Mouse (Mus musculus) midbrain, embryonic 16.5 days (tissue): ENCODE data around the gene Mki67. TPM values are rescaled to one million over a fixed set of nuclear protein-coding genes. Genes with fewer than 3 reads are reported as not detected.
A peak's percentile ranks its signal among the peaks of the same experiment; 100 is the strongest.

ENCODE experiments used
- ATAC-seq: fragments of 200-750 bp; cut with Nextera tagmentation; 2 replicates; pipeline ENCODE4 v1.8.0; 2017; ENCODE audit warnings: moderate TSS enrichment
- H3K27ac ChIP-seq: fragments of 300-500 bp; sonication (generic); 2 replicates; pipeline ENCODE4 v1.5.1; 2014; ENCODE audit warnings: mild to moderate bottlenecking, low read length, mixed read lengths
- H3K27me3 ChIP-seq: fragments of 300-500 bp; sonication (generic); 2 replicates; pipeline ENCODE4 v1.6.1; 2014; ENCODE audit warnings: low read depth, low read length, mixed read lengths; ENCODE audit not compliant: control insufficient read depth, insufficient read depth
- H3K36me3 ChIP-seq: fragments of 300-500 bp; sonication (generic); 2 replicates; pipeline ENCODE4 v1.6.1; 2014; ENCODE audit warnings: mild to moderate bottlenecking, low read length, moderate library complexity, mixed read lengths; ENCODE audit not compliant: control insufficient read depth, insufficient read depth
- H3K4me1 ChIP-seq: fragments of 300-500 bp; sonication (generic); 2 replicates; pipeline ENCODE4 v1.6.1; 2014; ENCODE audit warnings: mild to moderate bottlenecking, low read length, mixed read lengths; ENCODE audit not compliant: control insufficient read depth, insufficient read depth
- H3K4me2 ChIP-seq: fragments of 300-500 bp; sonication (generic); 2 replicates; pipeline ENCODE4 v1.6.1; 2014; ENCODE audit warnings: mild to moderate bottlenecking, low read length, mixed read lengths
- H3K4me3 ChIP-seq: fragments of 300-500 bp; sonication (generic); 2 replicates; pipeline ENCODE4 v1.5.1; 2014; ENCODE audit warnings: low read depth, mild to moderate bottlenecking, low read length, moderate library complexity, mixed read lengths
- H3K9ac ChIP-seq: fragments of 300-500 bp; sonication (generic); 2 replicates; pipeline ENCODE4 v1.6.1; 2014; ENCODE audit warnings: low read depth, low read length, mixed read lengths
- H3K9me3 ChIP-seq: fragments of 300-500 bp; sonication (generic); replicated peaks from 2 replicates; pipeline ENCODE4 v1.6.1; 2014; ENCODE audit warnings: mild to moderate bottlenecking, low read length, mixed read lengths; ENCODE audit not compliant: control insufficient read depth, poor library complexity, severe bottlenecking
- WGBS: fragments of 180-500 bp; shearing (Covaris S2); extraction: QIAGEN DNeasy Blood & Tissue Kit; methylation state at CpG from one replicate; pipeline ENCODE4 v1.1.7; 2014; 5-methylcytosine and 5-hydroxymethylcytosine counted together
- polyA plus RNA-seq: library from polyadenylated mRNA; unstranded; fragments of >200 nt; fragmentation: Nextera tagmentation; extraction: Ambion mirVana; gene quantifications from 2 replicates; pipeline ENCODE4 v1.2.1, GENCODE M21; 2015

Mki67 gene
- polyA plus RNA-seq, 1 experiment from 2014 or later = 3.3 TPM

- Histone ChIP-seq H3K4me3 (no peak overlapping the region), H3K27ac (no peak overlapping the region), H3K27me3 (no peaks in the 10 kb centered on the region), H3K36me3 (0 out of 2 replicates have a peak, but pooled peaks cover 3% of the 10 kb centered on the region), H3K4me1 (no peaks in the 10 kb centered on the region), H3K9me3 (no peaks in the 10 kb centered on the region), H3K9ac (no peak overlapping the region), H3K4me2 (no peak overlapping the region)
- peak; percentile 28; the same call in 1 of the 2 replicates for ATAC-seq
- WGBS = 42% methylated on average over 16 of the region's 16 CpGs
Observed at GRCm38 (mm10) chr7:135668852-135669739, 47.1 kb downstream of the Mki67 start.

GRCm38 (mm10) chr7:135666314-135666713 is 49.8 kb downstream of the Mki67 start:
- H3K27me3 ChIP-seq = no peaks in the 10 kb centered on the region
- H3K27ac ChIP-seq = no peak overlapping the region
- no peaks in the 10 kb centered on the region for H3K4me1 ChIP-seq
- H3K9ac ChIP-seq = no peak overlapping the region
- H3K9me3 ChIP-seq = no peaks in the 10 kb centered on the region
- no peak for ATAC-seq
- no peak overlapping the region for H3K4me3 ChIP-seq
- WGBS = 94% methylated on average over 2 of the region's 2 CpGs
- H3K36me3 ChIP-seq = 0 out of 2 replicates have a peak, but pooled peaks cover 3% of the 10 kb centered on the region
- H3K4me2 ChIP-seq = no peak overlapping the region

GRCm38 (mm10) chr7:135664211-135664610 is 52.0 kb downstream of the Mki67 start:
- 86% methylated on average over 7 of the region's 7 CpGs for WGBS

GRCm38 (mm10) chr7:135660314-135660713 is 55.8 kb downstream of the Mki67 start:
- H3K9ac ChIP-seq = no peak overlapping the region
- H3K4me2 ChIP-seq = no peak overlapping the region
- ATAC-seq = no peak
- H3K4me1 ChIP-seq = no peaks in the 10 kb centered on the region
- no peak overlapping the region for H3K27ac ChIP-seq
- no peaks in the 10 kb centered on the region for H3K36me3 ChIP-seq
- no peaks in the 10 kb centered on the region; the same call in 1 of the 2 replicates for H3K27me3 ChIP-seq
- H3K4me3 ChIP-seq = no peak overlapping the region
- H3K9me3 ChIP-seq = no peaks in the 10 kb centered on the region

More at GRCm38 (mm10) chr7:135664211-135664610, 52.0 kb downstream of the Mki67 start:
- H3K27ac ChIP-seq = no peak overlapping the region
- H3K36me3 ChIP-seq = no peaks in the 10 kb centered on the region
- no peaks in the 10 kb centered on the region for H3K4me1 ChIP-seq
- H3K9me3 ChIP-seq = no peaks in the 10 kb centered on the region
- no peak for ATAC-seq
- H3K27me3 ChIP-seq = no peaks in the 10 kb centered on the region
- H3K9ac ChIP-seq = no peak overlapping the region
- H3K4me3 ChIP-seq = no peak overlapping the region
- H3K4me2 ChIP-seq = no peak overlapping the region

- H3K27me3 ChIP-seq = no peaks in the 10 kb centered on the region; the same call in 1 of the 2 replicates
- no peak for ATAC-seq
- no peak overlapping the region for H3K27ac ChIP-seq
- no peaks in the 10 kb centered on the region for H3K36me3 ChIP-seq
- no peaks in the 10 kb centered on the region for H3K9me3 ChIP-seq
- no peak overlapping the region for H3K4me3 ChIP-seq
- no peaks in the 10 kb centered on the region for H3K4me1 ChIP-seq
- H3K9ac ChIP-seq = no peak overlapping the region
- no peak overlapping the region for H3K4me2 ChIP-seq
- WGBS = 90% methylated on average over 5 of the region's 5 CpGs
Observed at GRCm38 (mm10) chr7:135659314-135659935, 56.7 kb downstream of the Mki67 start.

- H3K9ac ChIP-seq = no peak overlapping the region
- no peak overlapping the region for H3K27ac ChIP-seq
- no peaks in the 10 kb centered on the region for H3K4me1 ChIP-seq
- WGBS = 93% methylated on average over 7 of the region's 7 CpGs
- no peak for ATAC-seq
- no peak overlapping the region for H3K4me3 ChIP-seq
- H3K27me3 ChIP-seq = no peaks in the 10 kb centered on the region; the same call in 1 of the 2 replicates
- no peak overlapping the region for H3K4me2 ChIP-seq
- H3K36me3 ChIP-seq = no peaks in the 10 kb centered on the region
- H3K9me3 ChIP-seq = no peaks in the 10 kb centered on the region
Observed at GRCm38 (mm10) chr7:135658150-135658549, 58.0 kb downstream of the Mki67 start.

- H3K27me3 ChIP-seq = no peaks in the 10 kb centered on the region; the same call in 1 of the 2 replicates
- no peaks in the 10 kb centered on the region for H3K9me3 ChIP-seq
- H3K4me3 ChIP-seq = no peak overlapping the region
- H3K9ac ChIP-seq = no peak overlapping the region
- H3K4me2 ChIP-seq = no peak overlapping the region
- no peak for ATAC-seq
- no peaks in the 10 kb centered on the region for H3K36me3 ChIP-seq
- no peaks in the 10 kb centered on the region for H3K4me1 ChIP-seq
- WGBS = 88% methylated on average over 4 of the region's 4 CpGs
- no peak overlapping the region for H3K27ac ChIP-seq
Observed at GRCm38 (mm10) chr7:135655113-135655512, 61.0 kb downstream of the Mki67 start.

GRCm38 (mm10) chr7:135654288-135654687 is 61.9 kb downstream of the Mki67 start:
- H3K27me3 ChIP-seq = no peaks in the 10 kb centered on the region; the same call in 1 of the 2 replicates
- H3K9me3 ChIP-seq = no peaks in the 10 kb centered on the region
- H3K27ac ChIP-seq = no peak overlapping the region
- H3K9ac ChIP-seq = no peak overlapping the region
- H3K4me3 ChIP-seq = no peak overlapping the region
- H3K4me1 ChIP-seq = no peaks in the 10 kb centered on the region
- WGBS = 96% methylated on average over 6 of the region's 6 CpGs
- no peaks in the 10 kb centered on the region for H3K36me3 ChIP-seq
- no peak for ATAC-seq
- H3K4me2 ChIP-seq = no peak overlapping the region

- H3K4me3 ChIP-seq = no peak overlapping the region
- H3K27me3 ChIP-seq = no peaks in the 10 kb centered on the region; the same call in 1 of the 2 replicates
- H3K9me3 ChIP-seq = no peaks in the 10 kb centered on the region
- no peak overlapping the region for H3K9ac ChIP-seq
- no peak overlapping the region for H3K27ac ChIP-seq
- H3K4me1 ChIP-seq = no peaks in the 10 kb centered on the region
- H3K4me2 ChIP-seq = no peak overlapping the region
- ATAC-seq = no peak
- 91% methylated on average over 7 of the region's 7 CpGs for WGBS
- no peaks in the 10 kb centered on the region for H3K36me3 ChIP-seq
Observed at GRCm38 (mm10) chr7:135653601-135654000, 62.6 kb downstream of the Mki67 start.
